Comparison of ENCODE assay signal across 14 mouse cellular contexts in genomic region chr10:68164723-68165706, GRCm38 (mm10).
DNase-seq lines count a peak whose midpoint lies in the region; ATAC-seq and TF ChIP-seq lines count a peak whose summit lies in the region.
"Had no signal": no experiment of that assay in that cellular context is flagged by ENCODE, and none has a peak within 500 bp of the region (broad histone marks: within the 10 kb centered on the region; RNA-seq: fewer than 3 reads in every experiment).

No protein-coding gene starts in this region.

- no peak overlapping the region for H3K4me2 ChIP-seq in heart, postnatal 0 days (ENCODE audit: low read depth, low read length)
- H3K4me2 ChIP-seq in heart, embryonic 11.5 days, result no peak overlapping the region
- H3K4me2 ChIP-seq in lung, embryonic 15.5 days, result no peak overlapping the region
- no peak overlapping the region; the same call in 1 of the 2 replicates for H3K4me2 ChIP-seq in limb, embryonic 15.5 days
- H3K4me2 ChIP-seq: hindbrain, embryonic 12.5 days; neural tube, embryonic 12.5 days had no signal

- TF ChIP-seq EP300 in heart, postnatal 0 days (IDR thresholded peaks at IDR 0.05; ENCODE audit: low read depth), result no peak

- ATAC-seq in heart, postnatal 0 days (ENCODE audit: insufficient read depth, low read depth), result no peak
- ATAC-seq in heart, embryonic 11.5 days (replicated peaks; ENCODE audit: insufficient number of reproducible peaks, low FRiP score, low TSS enrichment), result no peak
- no peak for ATAC-seq in lung, embryonic 15.5 days (ENCODE audit: borderline replicate concordance, extremely low read depth, low FRiP score, low TSS enrichment)
- ATAC-seq in limb, embryonic 15.5 days (ENCODE audit: insufficient number of reproducible peaks, low FRiP score, low TSS enrichment, low read depth), result no peak

- no peaks in the 10 kb centered on the region for H3K36me3 ChIP-seq in heart, postnatal 0 days (replicated peaks; ENCODE audit: control insufficient read depth, insufficient read depth, low read length)
- H3K36me3 ChIP-seq in heart, embryonic 11.5 days (ENCODE audit: control insufficient read depth, insufficient read depth, low read length), result no peaks in the 10 kb centered on the region
- no peaks in the 10 kb centered on the region for H3K36me3 ChIP-seq in lung, embryonic 15.5 days
- H3K36me3 ChIP-seq in limb, embryonic 15.5 days, result peaks cover 4% of the 10 kb centered on the region; the same call in 1 of the 2 replicates
- H3K36me3 ChIP-seq: G1E; hindbrain, embryonic 12.5 days; neural tube, embryonic 12.5 days had no signal

- H3K9ac ChIP-seq in heart, postnatal 0 days (replicated peaks; ENCODE audit: low read depth, low read length), result no peak overlapping the region
- no peak overlapping the region for H3K9ac ChIP-seq in heart, embryonic 11.5 days (ENCODE audit: low read depth, low read length)
- H3K9ac ChIP-seq in lung, embryonic 15.5 days, result no peak overlapping the region
- no peak overlapping the region for H3K9ac ChIP-seq in limb, embryonic 15.5 days
- H3K9ac ChIP-seq: hindbrain, embryonic 12.5 days; neural tube, embryonic 12.5 days had no signal

- DNase-seq in heart, postnatal 0 days (ENCODE audit: low spot score), result no peak
- DNase-seq in lung, postnatal 10 days, result no peak
- no peak for DNase-seq in urinary bladder, adult 18-20 months (ENCODE audit: low spot score in 2 of 2)
- DNase-seq: adrenal gland, adult 2 months; cerebellum, postnatal 10 days; layer of hippocampus, postnatal 36 days; thymus, postnatal 36 days had no signal

- TF ChIP-seq CTCF in heart, postnatal 0 days (IDR thresholded peaks at IDR 0.05; ENCODE audit: low read depth), result no peak

- H3K27ac ChIP-seq in heart, postnatal 0 days (ENCODE audit: low read depth), result peak overlapping the region; percentile 89
- no peak overlapping the region for H3K27ac ChIP-seq in heart, embryonic 11.5 days (ENCODE audit: low read depth, low read length)
- peak overlapping the region; percentile 31 for H3K27ac ChIP-seq in lung, embryonic 15.5 days
- peak overlapping the region; percentile 44; the same call in 1 of the 2 replicates for H3K27ac ChIP-seq in brown adipose tissue, adult 24 weeks (replicated peaks; ENCODE audit: low read depth, low read length)
- H3K27ac ChIP-seq in limb, embryonic 15.5 days, result peak overlapping the region; percentile 38; the same call in 1 of the 2 replicates
- H3K27ac ChIP-seq: neural tube, embryonic 12.5 days had no signal

- H3K27me3 ChIP-seq in heart, postnatal 0 days (ENCODE audit: control insufficient read depth, insufficient read depth, low read length), result no peaks in the 10 kb centered on the region
- H3K27me3 ChIP-seq in heart, embryonic 11.5 days (ENCODE audit: control insufficient read depth, insufficient read depth, low read length), result no peaks in the 10 kb centered on the region
- no peaks in the 10 kb centered on the region for H3K27me3 ChIP-seq in lung, embryonic 15.5 days
- H3K27me3 ChIP-seq in limb, embryonic 15.5 days, result no peaks in the 10 kb centered on the region
- H3K27me3 ChIP-seq: hindbrain, embryonic 12.5 days; neural tube, embryonic 12.5 days had no signal

- WGBS in heart, postnatal 0 days, result 80% methylated on average over 8 of the region's 8 CpGs
- WGBS in heart, embryonic 11.5 days (ENCODE audit: insufficient replicate concordance), result 78% methylated on average over 8 of the region's 8 CpGs
- 56% methylated on average over 8 of the region's 8 CpGs for WGBS in lung, embryonic 15.5 days
- WGBS in limb, embryonic 15.5 days, result 52% methylated on average over 8 of the region's 8 CpGs

- H3K9me3 ChIP-seq in heart, postnatal 0 days (replicated peaks; ENCODE audit: control insufficient read depth, low read length), result no peaks in the 10 kb centered on the region
- no peaks in the 10 kb centered on the region for H3K9me3 ChIP-seq in heart, embryonic 11.5 days (replicated peaks; ENCODE audit: control insufficient read depth, low read length)
- H3K9me3 ChIP-seq in lung, embryonic 15.5 days, result no peaks in the 10 kb centered on the region
- H3K9me3 ChIP-seq in limb, embryonic 15.5 days, result no peaks in the 10 kb centered on the region
- H3K9me3 ChIP-seq: hindbrain, embryonic 12.5 days; neural tube, embryonic 12.5 days had no signal

- no peak overlapping the region for H3K4me3 ChIP-seq in heart, postnatal 0 days (ENCODE audit: low read depth, low read length)
- H3K4me3 ChIP-seq in heart, embryonic 11.5 days (ENCODE audit: low read depth, low read length), result no peak overlapping the region
- H3K4me3 ChIP-seq in lung, embryonic 15.5 days, result no peak overlapping the region
- no peak overlapping the region for H3K4me3 ChIP-seq in brown adipose tissue, adult 24 weeks (ENCODE audit: insufficient read depth, low read depth, low read length)
- no peak overlapping the region for H3K4me3 ChIP-seq in limb, embryonic 15.5 days
- H3K4me3 ChIP-seq: hindbrain, embryonic 12.5 days; neural tube, embryonic 12.5 days had no signal

- peaks cover 41% of the 10 kb centered on the region for H3K4me1 ChIP-seq in heart, postnatal 0 days (ENCODE audit: control insufficient read depth, insufficient read depth)
- H3K4me1 ChIP-seq in heart, embryonic 11.5 days (ENCODE audit: control insufficient read depth, insufficient read depth, low read length), result peaks cover 30% of the 10 kb centered on the region
- peaks cover 42% of the 10 kb centered on the region for H3K4me1 ChIP-seq in lung, embryonic 15.5 days
- H3K4me1 ChIP-seq in brown adipose tissue, adult 24 weeks (ENCODE audit: control insufficient read depth, insufficient read depth, insufficient read length, low read length), result peaks cover 12% of the 10 kb centered on the region; the same call in 1 of the 2 replicates
- H3K4me1 ChIP-seq in limb, embryonic 15.5 days, result peaks cover 43% of the 10 kb centered on the region
